Mouse (Mus musculus) frontal cortex, postnatal 25 days (tissue): ENCODE results near the gene Vps13d.
"Not testable (repeated sequence)": the region's sequence is repeated elsewhere in the genome, so short reads cannot be mapped to it uniquely, and the experiment has no call there.

Experiments
- DNase-seq, 2 experiments: peaks; one replicate each; pipeline ENCODE4 v3.0.0; 2022; ENCODE audit warnings: low spot score in 2 of 2

Gene Vps13d

DNA sequence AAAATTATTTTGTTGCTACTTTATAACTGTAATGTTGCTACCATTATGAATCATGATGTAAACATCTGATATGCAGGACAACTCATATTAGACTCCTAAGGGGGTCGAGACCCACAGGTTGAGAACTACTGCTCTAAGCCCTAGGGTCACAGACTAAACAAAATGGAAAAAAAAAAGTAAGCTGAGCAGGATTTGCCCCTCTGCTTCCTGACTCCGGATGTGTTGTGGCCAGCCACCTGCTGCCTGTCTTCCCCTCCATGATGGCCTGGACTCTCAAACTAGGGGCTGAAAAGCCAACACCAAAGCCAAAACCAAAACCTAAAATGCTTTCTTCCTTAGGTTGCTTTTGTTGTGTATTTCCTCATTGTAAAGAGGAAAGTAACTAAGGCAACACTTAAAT is 16.3 kb upstream of the Vps13d start:
- no peak for DNase-seq

DNA sequence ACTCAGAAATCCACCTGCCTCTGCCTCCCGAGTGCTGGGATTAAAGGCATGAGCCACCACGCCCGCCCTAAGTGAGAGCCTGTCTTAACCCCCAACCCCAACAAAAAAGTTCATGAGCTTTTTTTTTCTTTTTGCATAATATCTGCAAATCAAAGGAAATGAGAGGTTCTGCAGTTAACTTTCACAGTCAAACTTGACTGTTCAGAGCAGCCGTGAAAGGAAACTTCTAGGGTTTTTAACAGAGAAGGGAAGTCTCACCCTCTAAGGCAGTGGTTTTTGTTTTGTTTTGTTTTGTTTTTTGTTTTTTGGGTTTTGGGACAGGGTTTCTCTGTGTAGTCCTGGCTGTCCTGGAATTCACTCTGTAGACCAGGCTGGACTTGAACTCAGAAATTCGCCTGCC is 15.8 kb upstream of the Vps13d start:
- no peak for DNase-seq

DNA sequence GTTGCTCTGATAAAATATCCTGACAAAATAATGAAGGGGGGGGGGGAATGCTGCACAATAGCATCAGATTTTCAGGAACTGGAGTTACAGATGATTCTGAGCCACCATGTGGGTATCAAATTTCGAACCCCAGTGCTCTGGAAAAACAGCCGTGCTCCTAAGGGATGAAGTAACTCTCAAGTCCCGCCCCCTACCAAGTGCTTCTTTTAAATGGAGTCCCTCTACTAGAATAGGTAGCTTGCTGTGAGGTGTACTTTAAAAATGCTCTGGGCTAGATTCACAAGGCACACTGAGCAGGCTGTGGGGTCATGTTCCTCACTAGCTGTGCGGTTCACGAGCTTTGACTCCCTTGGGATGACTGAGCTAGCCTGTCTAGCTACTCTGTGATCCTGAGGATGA is 14.9 kb upstream of the Vps13d start:
- DNase-seq = no peak

DNA sequence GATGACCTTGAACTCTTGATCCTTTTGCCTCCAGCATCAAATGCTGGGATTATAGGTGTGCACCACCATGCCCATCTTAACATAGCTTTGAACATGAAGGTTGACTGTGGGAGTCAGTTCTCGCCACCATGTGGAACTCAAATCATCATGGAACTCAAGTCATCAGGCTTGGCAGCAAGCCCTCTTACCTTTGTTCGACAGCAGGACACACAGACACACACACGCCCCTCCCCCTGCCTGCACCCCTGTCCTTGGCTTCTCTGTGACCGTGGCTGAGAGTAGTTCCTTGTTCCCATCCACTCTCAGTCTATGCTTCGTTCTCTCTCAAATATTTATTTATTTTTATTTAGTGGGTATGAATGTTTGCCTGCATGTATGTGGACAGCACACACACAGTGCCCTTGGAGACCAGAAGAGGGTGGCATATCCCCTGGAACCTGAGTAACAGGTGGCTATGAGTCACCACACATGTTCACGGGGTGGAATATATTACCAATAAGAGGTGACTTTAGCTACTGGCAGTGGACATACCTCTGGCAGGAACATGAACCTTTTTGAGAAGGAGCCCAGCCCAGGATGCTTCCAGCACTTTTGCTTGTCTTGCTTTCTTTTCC is 14.4 kb upstream of the Vps13d start:
- no peak for DNase-seq

DNA sequence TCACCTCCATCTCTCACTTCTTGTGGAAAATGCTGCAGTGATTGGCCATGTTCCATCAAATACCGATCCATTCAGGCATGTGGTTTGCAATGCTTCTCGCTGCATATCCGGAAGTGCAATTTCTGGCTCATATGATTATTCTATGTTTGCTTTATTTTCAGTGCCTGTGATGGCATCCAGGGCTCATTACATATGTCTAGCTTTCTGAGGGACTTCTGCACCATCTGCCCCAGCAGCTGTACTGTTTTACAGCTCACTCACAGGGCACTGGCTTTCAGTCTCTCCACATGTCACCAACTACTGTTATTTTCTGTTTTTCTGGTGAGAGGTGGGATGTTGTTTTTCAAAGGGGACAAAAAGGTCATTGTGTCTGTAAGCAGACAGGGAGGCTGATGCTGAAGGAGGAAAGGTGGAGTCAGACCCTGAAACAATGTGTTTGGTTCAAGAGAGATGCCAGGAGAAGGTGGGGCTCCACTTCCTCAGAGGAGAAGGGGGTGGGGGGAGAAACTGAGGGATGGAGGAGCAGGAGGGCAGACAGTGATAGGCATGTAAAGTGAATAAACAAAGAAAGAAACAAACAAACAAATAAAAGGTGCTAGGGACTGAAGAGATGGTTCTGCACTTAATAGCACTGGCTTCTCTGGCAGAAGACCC is 13.0 kb upstream of the Vps13d start:
- no peak for DNase-seq

DNA sequence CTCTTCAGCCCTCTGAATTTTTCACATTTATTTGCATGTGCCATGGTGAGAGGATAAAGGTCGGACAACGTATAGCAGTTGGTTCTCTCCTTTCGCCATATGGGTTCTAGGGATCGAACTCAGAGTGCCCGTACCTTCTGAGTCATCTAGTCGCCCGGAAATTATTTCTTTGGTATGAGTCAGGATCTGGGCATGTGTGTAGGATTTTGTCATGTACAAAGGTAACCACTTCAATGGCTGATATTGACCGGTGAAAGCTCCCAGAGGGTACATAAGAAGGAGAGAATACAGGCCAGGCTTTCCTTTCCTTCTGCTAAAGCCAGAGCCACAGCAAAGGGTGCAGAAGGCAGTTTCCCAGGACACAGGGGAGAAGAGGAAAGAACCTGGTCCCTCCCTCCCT is 10.0 kb upstream of the Vps13d start:
- DNase-seq = no peak

DNA sequence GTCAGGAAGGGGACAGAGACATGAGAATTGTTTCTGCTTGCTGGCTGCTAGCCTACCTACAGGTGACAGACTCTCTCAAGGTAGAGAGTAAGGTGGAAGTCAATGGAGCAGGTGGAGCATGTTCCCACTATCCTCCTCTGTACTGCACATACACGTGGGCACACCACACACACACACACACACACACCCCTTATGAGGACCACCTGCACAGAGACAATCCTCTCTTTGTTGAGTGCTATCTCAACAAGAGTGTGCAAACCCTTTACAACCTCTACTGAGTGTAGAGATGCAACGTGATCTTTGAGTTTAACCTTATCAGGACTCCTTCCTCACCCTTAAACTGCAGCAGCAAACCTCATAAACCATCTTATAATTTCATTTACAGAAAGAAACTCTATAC is 8.5 kb upstream of the Vps13d start:
- DNase-seq = no peak

DNA sequence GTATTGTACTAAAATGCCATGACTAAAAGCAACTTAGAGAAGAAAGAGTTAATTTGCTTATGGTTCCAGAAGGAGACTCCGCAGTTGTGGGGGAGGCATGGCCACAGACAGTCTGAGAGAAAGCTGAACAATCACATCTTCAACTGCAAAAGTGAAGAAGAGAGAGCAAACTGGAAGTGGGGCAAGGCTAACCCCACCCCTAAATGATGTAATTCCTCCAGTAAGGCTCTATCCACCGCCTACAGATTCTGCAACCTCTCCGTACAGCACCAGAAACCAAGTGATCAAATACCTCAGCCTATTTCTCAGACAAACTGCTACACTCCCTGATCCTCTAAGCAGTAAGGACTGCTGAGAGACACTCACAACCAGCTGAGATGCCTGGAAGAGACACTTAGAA is 6.6 kb upstream of the Vps13d start:
- DNase-seq = no peak

DNA sequence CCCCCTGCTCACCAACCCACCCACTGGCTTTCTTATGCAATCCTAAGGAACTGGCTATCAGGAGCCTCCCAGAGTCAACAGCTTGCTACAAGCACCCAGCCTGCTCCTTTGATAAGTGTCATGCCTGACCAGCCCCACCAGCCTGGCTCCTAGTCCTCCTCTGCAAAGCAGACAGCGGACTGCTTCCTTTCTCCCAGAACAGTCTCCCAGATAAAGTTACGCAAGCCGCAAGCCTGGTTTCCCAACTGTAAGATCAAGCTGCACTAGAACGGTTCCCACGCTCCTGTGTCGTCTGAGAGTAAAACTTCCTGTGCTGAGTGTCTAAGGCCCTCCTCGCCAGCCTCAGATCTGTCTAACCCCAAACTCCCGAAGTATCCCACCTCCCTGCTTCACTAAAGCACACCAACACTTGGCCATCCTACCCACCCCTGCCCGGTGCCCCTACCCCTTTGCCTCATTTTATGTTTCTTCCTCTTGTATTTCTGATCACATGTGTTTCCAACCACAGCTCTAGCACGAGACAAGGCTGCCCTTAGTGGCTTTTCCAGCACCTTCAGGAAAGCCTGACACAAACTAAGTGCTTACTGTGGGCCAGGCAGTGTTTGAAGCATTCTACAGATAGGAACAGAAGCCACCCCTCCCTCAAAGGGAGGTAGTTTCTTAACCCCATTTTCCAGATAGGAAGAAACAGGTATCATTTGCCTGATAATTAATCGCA is 5.3 kb upstream of the Vps13d start:
- peak in 1 of 2 experiments; percentile 24 for DNase-seq

DNA sequence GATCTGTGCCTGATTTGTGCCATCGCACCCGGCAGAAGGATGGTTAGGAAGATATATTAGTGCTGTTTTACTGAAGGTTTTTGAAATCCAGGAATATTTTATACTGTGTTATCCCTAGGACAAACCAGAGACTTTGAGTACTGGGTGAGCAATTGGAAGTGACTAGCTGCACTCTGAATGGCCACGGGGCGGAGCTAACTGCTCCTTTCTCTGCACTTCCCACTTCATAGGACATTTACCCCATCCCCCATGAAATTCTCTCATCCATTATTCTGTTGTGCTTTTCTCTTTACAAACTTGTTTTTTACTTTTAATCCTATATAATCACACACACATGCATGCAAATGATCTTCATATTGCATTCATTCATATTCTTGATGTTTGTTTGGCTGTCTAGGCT is 1.8 kb upstream of the Vps13d start:
- no peak for DNase-seq

DNA sequence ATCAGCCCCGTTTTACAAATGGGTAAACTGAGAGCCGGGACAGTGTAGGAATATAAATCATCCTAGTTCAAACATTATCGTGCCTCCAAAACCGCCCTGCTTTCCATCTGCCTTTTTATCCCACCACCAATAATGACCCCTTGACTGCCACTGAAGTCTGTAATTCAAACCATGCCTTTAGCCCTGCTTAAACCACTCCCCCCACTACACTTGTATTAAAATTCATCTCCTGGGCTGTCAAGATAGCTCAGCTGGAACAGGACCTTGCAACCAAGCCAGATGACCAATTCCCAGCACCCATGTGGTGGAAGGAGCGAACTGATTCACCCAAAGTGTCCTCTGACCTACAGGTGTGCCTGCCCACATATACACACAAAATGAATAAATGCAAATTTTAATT is 367 bp upstream of the Vps13d start:
- DNase-seq = no peak

DNA sequence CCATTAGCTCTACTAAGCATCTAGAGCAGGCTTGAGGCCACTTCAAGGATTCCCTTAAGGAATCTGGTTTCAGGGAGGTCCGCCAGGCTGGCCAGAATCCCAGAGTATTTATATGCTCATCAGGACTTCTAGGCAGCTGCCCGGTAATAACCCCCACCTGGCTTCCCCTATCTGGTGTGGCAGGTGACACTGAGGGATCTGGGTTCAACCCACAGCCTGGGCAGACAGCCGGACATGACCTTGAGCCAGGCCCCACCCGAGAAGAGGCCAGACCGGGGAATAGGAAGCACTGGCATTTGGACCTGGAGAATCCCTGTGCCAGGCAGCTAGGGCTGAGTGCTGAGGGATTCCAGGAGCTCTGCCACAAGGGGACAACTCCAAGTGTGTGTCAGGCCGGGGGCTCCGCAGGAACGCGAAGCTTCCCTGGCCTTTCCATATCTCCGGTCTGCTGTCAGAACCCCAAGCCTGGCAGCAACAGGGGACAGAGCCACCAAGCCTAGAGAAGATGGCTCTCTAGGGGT is 754 bp downstream of the Vps13d start:
- DNase-seq = no peak

DNA sequence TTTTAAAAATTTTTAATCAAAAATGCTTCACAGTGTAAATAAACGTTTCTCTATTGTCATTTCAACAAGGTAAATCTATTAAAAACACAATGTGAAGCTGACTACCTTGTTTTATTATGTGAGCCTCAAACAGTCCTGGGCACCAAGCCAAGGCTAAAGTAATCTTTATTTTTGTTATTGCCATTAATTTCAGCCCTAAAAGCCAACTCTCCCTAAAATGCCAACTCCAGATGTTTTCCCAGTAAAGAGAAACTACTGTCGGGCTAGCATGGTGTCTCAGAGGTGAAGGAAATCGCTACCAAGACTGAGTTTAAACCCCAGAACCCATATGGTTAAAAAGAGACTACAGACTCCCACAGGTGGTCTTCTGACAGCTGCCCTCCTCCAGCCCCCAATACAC is 1.4 kb downstream of the Vps13d start:
- no peak for DNase-seq

DNA sequence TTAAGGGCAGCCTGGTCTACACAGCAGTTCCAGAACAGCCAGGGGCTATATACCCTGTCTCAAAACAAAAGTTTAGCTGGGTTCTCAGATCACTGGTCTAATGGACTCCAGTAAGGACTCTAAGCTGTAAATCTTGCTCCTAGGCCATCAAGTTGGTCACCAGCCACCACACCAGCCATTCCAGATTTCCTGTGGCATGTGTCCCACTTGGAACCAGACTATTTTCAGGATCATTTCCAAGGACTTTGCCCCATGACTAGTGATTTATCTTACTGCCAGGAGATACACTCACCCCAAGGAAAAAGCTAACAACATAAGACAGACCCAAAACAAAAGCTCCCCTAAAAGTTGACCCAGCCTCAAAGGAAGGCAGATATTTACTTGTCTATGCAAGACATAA is 2.1 kb downstream of the Vps13d start:
- DNase-seq = no peak

DNA sequence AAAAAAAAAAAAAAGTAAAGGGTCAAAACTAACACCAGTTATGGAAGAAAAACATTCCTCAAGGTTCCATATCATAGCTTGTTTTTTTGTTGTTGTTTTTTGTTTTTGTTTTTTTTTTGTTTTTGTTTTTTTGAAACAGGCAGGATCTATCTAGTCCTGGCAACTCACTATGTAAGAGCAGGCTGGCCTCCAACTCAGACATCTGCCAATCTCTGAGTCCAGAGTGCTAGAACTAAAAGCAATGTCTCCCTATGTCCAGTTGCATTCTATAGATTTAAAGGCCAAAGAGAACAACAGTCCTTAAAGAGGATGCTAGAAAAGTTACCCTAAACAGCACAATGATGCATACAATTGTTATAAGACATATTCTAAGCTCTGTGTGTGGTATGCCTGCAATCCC is 6.2 kb downstream of the Vps13d start:
- no peak for DNase-seq

DNA sequence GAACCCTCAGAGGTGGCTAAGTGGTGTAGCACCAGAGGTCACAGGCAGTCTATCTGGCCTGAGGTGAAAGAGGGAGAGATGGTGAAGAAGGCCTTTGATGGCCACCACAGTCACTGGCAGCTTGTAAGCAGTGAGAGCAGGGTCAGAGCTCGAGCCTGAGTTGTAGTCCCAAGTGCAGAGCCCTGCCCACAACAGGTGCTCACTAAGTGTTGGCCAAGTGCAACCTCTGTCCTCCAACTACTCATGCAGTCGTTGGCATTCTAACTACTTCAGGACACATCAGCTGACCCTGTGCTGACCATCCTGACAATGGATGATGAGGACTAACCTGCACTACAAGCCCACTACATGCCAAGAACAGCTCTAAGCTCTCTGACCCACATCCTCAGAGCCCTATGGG is 7.2 kb downstream of the Vps13d start:
- DNase-seq = no peak

DNA sequence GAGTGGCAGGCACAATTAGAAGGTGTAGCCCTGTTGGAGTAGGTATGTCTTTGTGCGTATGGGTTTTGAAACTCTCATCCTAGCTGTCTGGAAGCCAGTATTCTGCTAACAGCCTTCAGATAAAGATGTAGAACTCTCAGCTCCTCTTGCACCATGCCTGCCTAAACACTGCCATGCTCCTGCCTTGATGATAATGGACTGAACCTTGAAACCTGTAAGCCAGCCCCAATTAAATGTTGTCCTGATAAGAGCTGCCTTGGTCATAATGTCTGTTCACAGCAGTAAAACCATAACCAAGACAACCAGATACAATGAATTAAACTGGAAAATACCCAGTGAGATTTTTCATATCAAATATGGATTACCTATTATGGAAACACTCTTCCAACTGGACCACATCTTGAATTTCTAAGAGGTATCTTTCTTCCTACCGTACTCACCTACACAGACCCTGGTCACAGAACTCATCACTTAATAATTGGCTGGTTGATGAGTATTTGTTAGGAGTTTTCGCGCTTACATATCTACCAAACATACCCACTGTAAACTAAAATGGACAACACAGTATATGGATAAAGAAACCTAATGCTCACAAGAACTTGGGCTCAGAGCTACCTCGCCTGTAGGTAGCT is 15.8 kb downstream of the Vps13d start:
- DNase-seq = no peak

DNA sequence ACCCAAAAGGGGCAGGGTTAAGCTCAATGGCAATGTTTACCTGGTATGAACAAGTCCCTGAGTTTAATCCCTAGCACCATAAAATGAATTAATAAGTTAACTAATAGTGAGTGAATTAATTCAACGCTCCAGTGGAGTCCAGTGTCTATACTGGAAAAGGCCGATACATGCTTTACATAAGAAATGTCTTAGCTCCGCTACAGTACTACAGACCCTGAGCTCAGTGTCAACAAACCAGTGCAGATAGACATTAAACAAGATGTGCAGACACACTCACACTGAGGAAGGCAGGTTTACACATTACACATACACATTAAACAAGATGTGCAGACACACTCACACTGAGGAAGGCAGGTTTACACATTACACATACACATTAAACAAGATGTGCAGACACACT is 29.3 kb downstream of the Vps13d start:
- not testable (repeated sequence) for DNase-seq

DNA sequence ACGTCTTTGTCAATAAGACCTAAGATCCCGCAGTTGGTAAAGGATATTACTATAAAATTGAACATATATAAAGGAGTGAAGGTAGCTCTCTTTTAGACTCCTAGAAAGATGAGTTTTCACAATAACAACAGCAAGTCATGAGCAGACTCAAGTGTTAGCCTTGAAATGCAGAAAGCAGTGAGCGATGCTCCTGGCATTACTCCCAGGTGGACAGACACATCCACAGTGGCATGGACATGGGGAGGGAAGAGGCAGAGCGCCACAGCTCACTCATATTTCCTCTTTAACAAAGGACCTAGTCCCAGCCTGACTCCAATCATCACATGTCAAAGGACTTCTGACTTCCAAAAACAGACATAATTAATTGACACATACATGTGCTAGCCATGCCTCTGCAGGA is 30.7 kb downstream of the Vps13d start:
- DNase-seq = no peak

DNA sequence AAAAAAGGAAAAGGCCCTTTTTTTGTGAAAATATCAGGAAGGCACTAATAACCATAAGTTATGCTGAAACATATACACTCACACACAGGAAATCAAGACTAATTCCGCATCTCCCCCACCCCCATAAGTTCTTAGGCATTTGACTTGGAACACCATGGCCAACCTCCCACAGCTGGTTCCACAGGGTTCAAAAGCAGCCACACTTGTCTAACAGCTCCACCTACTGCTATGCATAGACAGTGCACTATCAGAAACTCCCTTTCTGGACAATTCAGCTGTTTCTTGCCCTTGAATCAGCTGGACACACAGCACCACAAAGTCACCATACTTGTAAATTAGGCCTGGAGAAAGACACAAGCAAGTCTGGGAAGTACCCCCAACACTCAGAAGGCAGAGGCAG is 33.6 kb downstream of the Vps13d start:
- no peak for DNase-seq

DNA sequence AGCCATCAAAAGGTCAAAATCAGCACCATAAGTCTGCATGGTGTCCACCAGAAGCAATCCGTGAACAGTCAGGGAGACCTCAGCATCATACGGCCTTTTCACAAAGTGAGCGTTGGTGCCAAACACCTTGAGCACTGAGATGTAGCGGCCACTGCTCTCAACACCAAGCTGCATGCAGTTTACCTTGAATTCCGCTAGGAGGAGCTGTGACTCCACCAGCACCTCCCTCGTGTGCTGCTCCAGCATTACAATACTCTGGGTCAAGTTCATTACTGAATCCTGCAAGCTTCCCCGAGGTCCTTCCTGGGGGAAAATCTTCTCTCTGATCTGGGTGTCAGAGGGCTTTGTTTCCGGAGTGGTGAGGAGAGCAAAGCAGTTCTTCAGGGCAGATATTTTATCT is 38.8 kb downstream of the Vps13d start:
- peak; percentile 23 to 31 for DNase-seq

DNA sequence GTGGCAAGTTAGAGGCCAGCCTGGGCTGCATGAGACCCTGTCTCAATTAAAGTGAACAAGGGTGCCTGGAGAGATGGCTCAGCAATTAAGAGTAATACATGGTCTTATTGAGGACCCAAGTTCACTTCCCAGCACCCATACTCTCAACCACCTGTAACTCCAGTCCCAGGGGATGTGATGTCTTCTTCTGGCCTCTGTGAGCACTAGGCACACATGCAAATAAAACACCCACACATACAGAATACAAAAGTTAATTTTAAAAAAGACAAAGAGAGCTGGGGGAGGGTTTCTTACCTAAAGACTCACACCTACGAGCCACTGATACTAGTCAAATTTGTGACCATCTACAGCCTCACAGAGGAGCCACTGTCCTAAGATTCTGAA is 43.7 kb downstream of the Vps13d start:
- DNase-seq = no peak
